In genomic region chr1:78140505-78141303, GRCm38 (mm10) we compare ENCODE assay signal across 12 mouse cellular contexts. TPM values are rescaled to one million over a fixed set of nuclear protein-coding genes. Genes with fewer than 3 reads are reported as not detected.
DNase-seq lines count a peak whose midpoint lies in the region; ATAC-seq lines count a peak whose summit lies in the region.
"Had no signal": no experiment of that assay in that cellular context is flagged by ENCODE, and none has a peak within 500 bp of the region (broad histone marks: within the 10 kb centered on the region; RNA-seq: fewer than 3 reads in every experiment).

No protein-coding gene starts in this region.

- peak; percentile 42; the same call in 1 of the 2 replicates for ATAC-seq in hindbrain, embryonic 16.5 days
- peak; percentile 26; the same call in 1 of the 2 replicates for ATAC-seq in neural tube, embryonic 12.5 days (ENCODE audit: low FRiP score, low read depth)

- H3K4me1 ChIP-seq in hindbrain, embryonic 16.5 days (ENCODE audit: control insufficient read depth, insufficient read depth, low read depth, low read length): no peaks in the 10 kb centered on the region; the same call in 1 of the 2 replicates
- peaks cover 38% of the 10 kb centered on the region for H3K4me1 ChIP-seq in neural tube, embryonic 12.5 days
- H3K4me1 ChIP-seq: megakaryocyte, embryonic 14.5 days had no signal

- WGBS in hindbrain, embryonic 16.5 days: 6% methylated on average over 14 of the region's 14 CpGs
- WGBS in neural tube, embryonic 12.5 days: 3% methylated on average over 14 of the region's 14 CpGs

- H3K36me3 ChIP-seq in hindbrain, embryonic 16.5 days (ENCODE audit: control insufficient read depth, insufficient read depth, low read length): no peaks in the 10 kb centered on the region
- no peaks in the 10 kb centered on the region for H3K36me3 ChIP-seq in neural tube, embryonic 12.5 days
- H3K36me3 ChIP-seq: heart, embryonic 12.5 days had no signal

- no peak overlapping the region for H3K27ac ChIP-seq in hindbrain, embryonic 16.5 days (ENCODE audit: low read depth, low read length)
- H3K27ac ChIP-seq in neural tube, embryonic 12.5 days: no peak overlapping the region

- H3K9ac ChIP-seq in hindbrain, embryonic 16.5 days (ENCODE audit: low read depth, low read length): no peak overlapping the region
- H3K9ac ChIP-seq in neural tube, embryonic 12.5 days: no peak overlapping the region
- H3K9ac ChIP-seq: heart, embryonic 12.5 days had no signal

- H3K4me2 ChIP-seq in hindbrain, embryonic 16.5 days (ENCODE audit: low read length): no peak overlapping the region
- peak overlapping the region; percentile 10; the same call in 1 of the 2 replicates for H3K4me2 ChIP-seq in neural tube, embryonic 12.5 days (replicated peaks)
- H3K4me2 ChIP-seq: heart, embryonic 12.5 days had no signal

- H3K27me3 ChIP-seq in hindbrain, embryonic 16.5 days (replicated peaks; ENCODE audit: control insufficient read depth, insufficient read depth, low read length): peaks cover 37% of the 10 kb centered on the region
- H3K27me3 ChIP-seq in neural tube, embryonic 12.5 days (replicated peaks): peaks cover 39% of the 10 kb centered on the region

- no peaks in the 10 kb centered on the region for H3K9me3 ChIP-seq in hindbrain, embryonic 16.5 days (ENCODE audit: control insufficient read depth, low read length)
- H3K9me3 ChIP-seq in neural tube, embryonic 12.5 days: no peaks in the 10 kb centered on the region
- H3K9me3 ChIP-seq: heart, embryonic 12.5 days had no signal

- peak; percentile 1 to 14 for DNase-seq in kidney, postnatal 36 days
- no peak for DNase-seq in kidney, adult 9 months
- peak; percentile 68 for DNase-seq in embryo, embryonic 10.5 days (ENCODE audit: low spot score)
- no peak for DNase-seq in urinary bladder, adult 2 months (ENCODE audit: low spot score)
- DNase-seq in adrenal gland, postnatal 4 days (ENCODE audit: low spot score in 2 of 2): no peak
- DNase-seq in layer of hippocampus, adult 8-10 months (ENCODE audit: low spot score in 2 of 2): no peak
- DNase-seq: layer of hippocampus, postnatal 36 days; thymus, postnatal 25 days had no signal

- H3K4me3 ChIP-seq in hindbrain, embryonic 16.5 days (ENCODE audit: low read length): no peak overlapping the region
- no peak overlapping the region for H3K4me3 ChIP-seq in neural tube, embryonic 12.5 days
- H3K4me3 ChIP-seq: heart, embryonic 12.5 days; megakaryocyte, embryonic 14.5 days had no signal

RNA-seq across cellular contexts. Expression of gene Pax3, which starts 56.2 kb away (rescaled TPM):
- 11.7 and 12.5 TPM in 2 replicates for polyA plus RNA-seq in hindbrain, embryonic 16.5 days (2015; fragmentation: Nextera tagmentation; extraction: Ambion mirVana)
- 44.6 and 45.4 TPM in 2 replicates for polyA plus RNA-seq in neural tube, embryonic 12.5 days (2016; fragmentation: Nextera tagmentation; extraction: Ambion mirVana)
- polyA plus RNA-seq in urinary bladder, adult 2 months (2012; rRNA removed): not detected in 2 replicates
- total RNA-seq in adrenal gland, postnatal 4 days (2021): not detected
- total RNA-seq in layer of hippocampus, adult 8-10 months (2022): not detected
- total RNA-seq: layer of hippocampus, postnatal 36 days had no signal

Comparison
In these comparisons a context has a peak if more than half of its experiments do, and no peak if none do; other contexts are left out.
1. DNase-seq: peak in kidney, postnatal 36 days (2 of 2) and embryo, embryonic 10.5 days (single experiment); none in kidney, adult 9 months (single experiment), urinary bladder, adult 2 months (single experiment), adrenal gland, postnatal 4 days (0 of 2) and layer of hippocampus, adult 8-10 months (0 of 2).
2. RNA of gene Pax3, which starts 56.2 kb away (polyA plus RNA-seq): 44.6 to 45.4 TPM in neural tube, embryonic 12.5 days and 11.7 to 12.5 TPM in hindbrain, embryonic 16.5 days; not detected in urinary bladder, adult 2 months; every median in the first group is over 10 times any median in the second.